In genomic region chr9:95747298-95747697, GRCm38 (mm10) we compare ENCODE assay signal across 21 mouse cellular contexts.
"Had no signal": no experiment of that assay in that cellular context is flagged by ENCODE, and none has a peak within 500 bp of the region (broad histone marks: within the 10 kb centered on the region; RNA-seq: fewer than 3 reads in every experiment).

No protein-coding gene starts in this region.

- DNase-seq: left cerebral cortex, postnatal 4 days; liver, embryonic 13.5 days; lung, adult 18-20 months; lung, postnatal 10 days; lung, postnatal 36 days; right cerebral cortex, adult 18-20 months; right cerebral cortex, postnatal 14 days; right cerebral cortex, postnatal 4 days; thymus, adult 2 months; thymus, postnatal 14 days; thymus, postnatal 4 days had no signal

- H3K9me3 ChIP-seq: limb, embryonic 12.5 days; limb, embryonic 15.5 days; liver, embryonic 13.5 days; lung, embryonic 15.5 days; midbrain, embryonic 12.5 days; midbrain, embryonic 15.5 days; neural tube, embryonic 12.5 days; neural tube, embryonic 15.5 days had no signal

- H3K4me3 ChIP-seq: limb, embryonic 12.5 days; limb, embryonic 15.5 days; liver, embryonic 13.5 days; lung, embryonic 15.5 days; midbrain, embryonic 12.5 days; midbrain, embryonic 15.5 days; neural tube, embryonic 12.5 days; neural tube, embryonic 15.5 days had no signal

- ATAC-seq: hindbrain, embryonic 16.5 days; intestine, embryonic 16.5 days; midbrain, embryonic 15.5 days had no signal

- H3K27ac ChIP-seq: limb, embryonic 12.5 days; limb, embryonic 15.5 days; liver, embryonic 13.5 days; lung, embryonic 15.5 days; midbrain, embryonic 12.5 days; midbrain, embryonic 15.5 days; neural tube, embryonic 12.5 days; neural tube, embryonic 15.5 days; stomach, postnatal 0 days had no signal

- H3K9ac ChIP-seq: limb, embryonic 12.5 days; limb, embryonic 15.5 days; liver, embryonic 13.5 days; lung, embryonic 15.5 days; midbrain, embryonic 12.5 days; midbrain, embryonic 15.5 days; neural tube, embryonic 12.5 days; neural tube, embryonic 15.5 days had no signal

- H3K27me3 ChIP-seq: neural tube, embryonic 15.5 days had no signal

- H3K36me3 ChIP-seq: limb, embryonic 12.5 days; limb, embryonic 15.5 days; liver, embryonic 13.5 days; lung, embryonic 15.5 days; midbrain, embryonic 12.5 days; midbrain, embryonic 15.5 days; neural tube, embryonic 12.5 days; neural tube, embryonic 15.5 days had no signal

- H3K4me2 ChIP-seq: limb, embryonic 12.5 days; limb, embryonic 15.5 days; liver, embryonic 13.5 days; midbrain, embryonic 12.5 days; midbrain, embryonic 15.5 days; neural tube, embryonic 12.5 days; neural tube, embryonic 15.5 days had no signal
